10 mouse cellular contexts compared by ENCODE assay signal in genomic region chr11:67514401-67514800, GRCm38 (mm10). TPM values are rescaled to one million over a fixed set of nuclear protein-coding genes. Genes with fewer than 3 reads are reported as not detected.
A peak's percentile ranks its signal among the peaks of the same experiment; 100 is the strongest.
DNase-seq lines count a peak whose midpoint lies in the region; ATAC-seq and TF ChIP-seq lines count a peak whose summit lies in the region.
"Had no signal": no experiment of that assay in that cellular context is flagged by ENCODE, and none has a peak within 500 bp of the region (broad histone marks: within the 10 kb centered on the region; RNA-seq: fewer than 3 reads in every experiment).

No protein-coding gene starts in this region.

- TF ChIP-seq EP300 in lung, postnatal 0 days (IDR thresholded peaks at IDR 0.05), result no peak

- H3K4me1 ChIP-seq in lung, postnatal 0 days (ENCODE audit: insufficient read depth, low read depth, low read length), result peaks cover 7% of the 10 kb centered on the region; the same call in 1 of the 2 replicates
- H3K4me1 ChIP-seq: neural tube, embryonic 12.5 days had no signal

- H3K9me3 ChIP-seq in lung, postnatal 0 days (ENCODE audit: low read length), result no peaks in the 10 kb centered on the region
- H3K9me3 ChIP-seq: liver, embryonic 15.5 days; neural tube, embryonic 12.5 days had no signal

- intact Hi-C loops in gastrocnemius, adult 2 months (cut with DNase I), result no loop called here
- intact Hi-C loops in gastrocnemius, postnatal 14 days (cut with DNase I; ENCODE audit: low total_unique reads), result no loop called here

- H3K36me3 ChIP-seq in lung, postnatal 0 days (ENCODE audit: insufficient read depth, low read length), result no peaks in the 10 kb centered on the region
- no peaks in the 10 kb centered on the region for H3K36me3 ChIP-seq in splenic B cell, adult 2 months (ENCODE audit: control insufficient read depth, insufficient read depth, low read length, poor library complexity, severe bottlenecking)
- H3K36me3 ChIP-seq: liver, embryonic 15.5 days; neural tube, embryonic 12.5 days had no signal

- no peaks in the 10 kb centered on the region for H3K27me3 ChIP-seq in lung, postnatal 0 days (replicated peaks; ENCODE audit: insufficient read depth, low read length)
- no peaks in the 10 kb centered on the region for H3K27me3 ChIP-seq in splenic B cell, adult 2 months (ENCODE audit: control insufficient read depth, insufficient read depth, low read length, poor library complexity, severe bottlenecking)
- H3K27me3 ChIP-seq: liver, embryonic 15.5 days; neural tube, embryonic 12.5 days had no signal

- ATAC-seq in lung, postnatal 0 days, result no peak

- H3K4me2 ChIP-seq in lung, postnatal 0 days (replicated peaks; ENCODE audit: low read depth, low read length), result no peak overlapping the region
- H3K4me2 ChIP-seq: liver, embryonic 15.5 days; neural tube, embryonic 12.5 days had no signal

- DNase-seq in gastrocnemius, adult 2 months, result no peak
- DNase-seq in gastrocnemius, postnatal 14 days, result no peak
- no peak for DNase-seq in lung, postnatal 0 days (ENCODE audit: low spot score)
- DNase-seq in lung, postnatal 14 days, result no peak
- peak; percentile 32 for DNase-seq in brain, adult 2 months (ENCODE audit: low read depth, low spot score)
- peak; percentile 23 for DNase-seq in splenic B cell, adult 2 months (ENCODE audit: low read depth, low spot score)
- DNase-seq in heart, adult 18-20 months, result no peak
- no peak for DNase-seq in right cerebral cortex, postnatal 10 days (ENCODE audit: low spot score in 2 of 2)

- H3K27ac ChIP-seq in gastrocnemius, adult 2 months, result no peak overlapping the region; the same call in 1 of the 2 replicates
- no peak overlapping the region for H3K27ac ChIP-seq in lung, postnatal 0 days (ENCODE audit: low read length)
- H3K27ac ChIP-seq: liver, embryonic 15.5 days; neural tube, embryonic 12.5 days had no signal

- H3K4me3 ChIP-seq in gastrocnemius, adult 2 months, result no peak overlapping the region
- no peak overlapping the region for H3K4me3 ChIP-seq in lung, postnatal 0 days (ENCODE audit: low read depth, low read length)
- H3K4me3 ChIP-seq: liver, embryonic 15.5 days; neural tube, embryonic 12.5 days had no signal

- WGBS in lung, postnatal 0 days, result 79% methylated on average over 8 of the region's 8 CpGs

- no peak overlapping the region for H3K9ac ChIP-seq in lung, postnatal 0 days (replicated peaks; ENCODE audit: low read depth)
- H3K9ac ChIP-seq: liver, embryonic 15.5 days; neural tube, embryonic 12.5 days had no signal

- peak; percentile 43 for TF ChIP-seq CTCF in gastrocnemius, adult 2 months (IDR thresholded peaks at IDR 0.05)
- TF ChIP-seq CTCF in lung, postnatal 0 days (IDR thresholded peaks at IDR 0.05), result peak; percentile 69

RNA-seq across cellular contexts. Expression of gene Gas7, which starts 59.2 kb away (rescaled TPM):
- 1 to 10 TPM; 6.8 to 8.5 TPM for total RNA-seq in gastrocnemius, adult 2 months (2021)
- total RNA-seq in gastrocnemius, postnatal 14 days (2021), result 10 to 100 TPM; 11.6 to 20.0 TPM
- 18.7 and 20.9 TPM in 2 replicates for polyA plus RNA-seq in lung, postnatal 0 days (2015; fragmentation: Nextera tagmentation; extraction: Ambion mirVana)
- 1 to 10 TPM; 7.5 to 9.0 TPM for total RNA-seq in heart, adult 18-20 months (2021)

Comparison
In these comparisons a context has a peak if more than half of its experiments do, and no peak if none do; other contexts are left out.
1. DNase-seq: peak in brain, adult 2 months (single experiment) and splenic B cell, adult 2 months (single experiment); none in gastrocnemius, adult 2 months (single experiment), gastrocnemius, postnatal 14 days (single experiment), lung, postnatal 0 days (single experiment), lung, postnatal 14 days (single experiment), heart, adult 18-20 months (0 of 2) and right cerebral cortex, postnatal 10 days (0 of 2).